Mouse (Mus musculus) spleen, adult 2 months (tissue): Measurements from ENCODE around the gene Slc29a1.

ENCODE experiments used
- CTCF ChIP-seq: fragments of 200-500 bp; IDR thresholded peaks from 2 replicates; pipeline ENCODE4 v1.5.1; 2011; ENCODE audit warnings: mild to moderate bottlenecking, inconsistent platforms; ENCODE audit not compliant: insufficient read depth, insufficient read length, insufficient replicate concordance; ENCODE audit errors: extremely low read depth
- POLR2A ChIP-seq: fragments of 200-500 bp; IDR thresholded peaks from 2 replicates; pipeline ENCODE4 v1.6.1; 2011; ENCODE audit warnings: low read depth, low read length, inconsistent platforms

GRCm38 (mm10) chr17:45557998-45558862 is 41.2 kb downstream of the Slc29a1 start:
- TF ChIP-seq CTCF (no peak), POLR2A (no peak)
